Mouse (Mus musculus): ENCODE data around the gene Zbtb22.
"Not testable (repeated sequence)": the region's sequence is repeated elsewhere in the genome, so short reads cannot be mapped to it uniquely, and the experiment has no call there.

The Zbtb22 gene

GRCm38 (mm10) chr17:33915671-33916250 lies at the start of gene Zbtb22, which contains the start of gene Tapbp:
Gene Zbtb22, plus strand, starts transcription at chr17:33915904.
Gene Tapbp, plus strand, starts transcription at chr17:33915899.
- DNase-seq (ENCODE audit: low spot score in 2 of 2), result peak; percentile 91 to 93

- DNase-seq (ENCODE audit: low spot score in 2 of 2), result not testable (repeated sequence)
Measured at GRCm38 (mm10) chr17:33873537-33873936, 42.2 kb upstream of the Zbtb22 start, which contains the start of gene Gm7029. Gene Gm7029, plus strand, starts transcription at chr17:33873837.

GRCm38 (mm10) chr17:33874411-33874810 lies 41.3 kb upstream of the Zbtb22 start:
- DNase-seq (ENCODE audit: low spot score in 2 of 2), result no peak

GRCm38 (mm10) chr17:33875797-33876196 lies 39.9 kb upstream of the Zbtb22 start:
- DNase-seq (ENCODE audit: low spot score in 2 of 2), result not testable (repeated sequence)

- DNase-seq (ENCODE audit: low spot score in 2 of 2), result not testable (repeated sequence)
Measured at GRCm38 (mm10) chr17:33884320-33884719, 31.4 kb upstream of the Zbtb22 start.

GRCm38 (mm10) chr17:33887802-33888201 lies 27.9 kb upstream of the Zbtb22 start:
- not testable (repeated sequence) for DNase-seq (ENCODE audit: low spot score in 2 of 2)

GRCm38 (mm10) chr17:33888230-33888629 lies 27.5 kb upstream of the Zbtb22 start:
- not testable (repeated sequence) for DNase-seq (ENCODE audit: low spot score in 2 of 2)

GRCm38 (mm10) chr17:33889941-33890532 lies 25.7 kb upstream of the Zbtb22 start:
- DNase-seq (ENCODE audit: low spot score in 2 of 2), result not testable (repeated sequence)

- peak; percentile 99 to 100 for DNase-seq (ENCODE audit: low spot score in 2 of 2)
Measured at GRCm38 (mm10) chr17:33890533-33891059, 25.1 kb upstream of the Zbtb22 start, which contains the start of gene Kifc1. Gene Kifc1, minus strand, starts transcription at chr17:33890661.

GRCm38 (mm10) chr17:33891357-33891756 lies 24.3 kb upstream of the Zbtb22 start:
- no peak for DNase-seq (ENCODE audit: low spot score in 2 of 2)

- peak; percentile 25 to 31 for DNase-seq (ENCODE audit: low spot score in 2 of 2)
Measured at GRCm38 (mm10) chr17:33891892-33892291, 23.8 kb upstream of the Zbtb22 start.

- DNase-seq (ENCODE audit: low spot score in 2 of 2), result no peak
Measured at GRCm38 (mm10) chr17:33892429-33892828, 23.3 kb upstream of the Zbtb22 start.

GRCm38 (mm10) chr17:33893011-33893410 lies 22.7 kb upstream of the Zbtb22 start:
- not testable (repeated sequence) for DNase-seq (ENCODE audit: low spot score in 2 of 2)

GRCm38 (mm10) chr17:33897114-33897794 lies 18.4 kb upstream of the Zbtb22 start:
- peak in 1 of 2 experiments; percentile 60 for DNase-seq (ENCODE audit: low spot score in 2 of 2)

GRCm38 (mm10) chr17:33898193-33898592 lies 17.5 kb upstream of the Zbtb22 start:
- not testable (repeated sequence) for DNase-seq (ENCODE audit: low spot score in 2 of 2)

- DNase-seq (ENCODE audit: low spot score in 2 of 2), result no peak
Measured at GRCm38 (mm10) chr17:33899642-33900041, 16.1 kb upstream of the Zbtb22 start.

- no peak for DNase-seq (ENCODE audit: low spot score in 2 of 2)
Measured at GRCm38 (mm10) chr17:33900281-33900988, 15.3 kb upstream of the Zbtb22 start.

GRCm38 (mm10) chr17:33900989-33901314 lies 14.8 kb upstream of the Zbtb22 start:
- no peak for DNase-seq (ENCODE audit: low spot score in 2 of 2)

- no peak for DNase-seq (ENCODE audit: low spot score in 2 of 2)
Measured at GRCm38 (mm10) chr17:33901653-33902052, 14.1 kb upstream of the Zbtb22 start.

GRCm38 (mm10) chr17:33902079-33902478 lies 13.6 kb upstream of the Zbtb22 start:
- no peak for DNase-seq (ENCODE audit: low spot score in 2 of 2)

- DNase-seq (ENCODE audit: low spot score in 2 of 2), result no peak
Measured at GRCm38 (mm10) chr17:33902491-33902890, 13.2 kb upstream of the Zbtb22 start.

Measured in natural killer cell, adult 2 months (primary cell).